In genomic region chr5:37243169-37243886, GRCm38 (mm10) we compare ENCODE assay signal across 8 mouse cellular contexts. TPM values are rescaled to one million over a fixed set of nuclear protein-coding genes. Genes with fewer than 3 reads are reported as not detected.
DNase-seq lines count a peak whose midpoint lies in the region; ATAC-seq and TF ChIP-seq lines count a peak whose summit lies in the region.

No protein-coding gene starts in this region.

- TF ChIP-seq POLR2A in MEL (IDR thresholded peaks at IDR 0.05; ENCODE audit: control insufficient read depth in 1 of 2, insufficient read depth in 1 of 2, low read depth in 1 of 2, low read length in 2 of 2, poor library complexity in 1 of 2): no peak

- 2% methylated on average over 19 of the region's 19 CpGs for WGBS in intestine, embryonic 14.5 days
- 2% methylated on average over 19 of the region's 19 CpGs for WGBS in intestine, embryonic 16.5 days
- 6% methylated on average over 19 of the region's 19 CpGs for WGBS in large intestine, adult 2 months

- peaks cover 79% of the 10 kb centered on the region for H3K27me3 ChIP-seq in intestine, embryonic 14.5 days (replicated peaks; ENCODE audit: control insufficient read depth, insufficient read depth, low read length)
- peaks cover 80% of the 10 kb centered on the region for H3K27me3 ChIP-seq in intestine, embryonic 16.5 days (replicated peaks; ENCODE audit: control insufficient read depth, insufficient read depth, low read length)
- no peaks in the 10 kb centered on the region for H3K27me3 ChIP-seq in MEL (ENCODE audit: control insufficient read depth in 1 of 2, insufficient read depth in 2 of 2, low read length in 2 of 2)

- H3K27ac ChIP-seq in intestine, embryonic 14.5 days (ENCODE audit: low read depth): no peak overlapping the region
- no peak overlapping the region for H3K27ac ChIP-seq in intestine, embryonic 16.5 days (ENCODE audit: low read length)
- H3K27ac ChIP-seq in MEL (ENCODE audit: control insufficient read depth, low read depth, low read length): no peak overlapping the region

- TF ChIP-seq CTCF in MEL (IDR thresholded peaks at IDR 0.05 in 2 of 3, conservative IDR thresholded peaks at IDR 0.05 in 1 of 3; ENCODE audit: control insufficient read depth in 1 of 3, insufficient read depth in 1 of 3, low read depth in 2 of 3, low read length in 3 of 3, poor library complexity in 1 of 3, severe bottlenecking in 1 of 3): no peak

- H3K79me2 ChIP-seq in MEL (ENCODE audit: control insufficient read depth, insufficient read depth, low read length, poor library complexity): no peaks in the 10 kb centered on the region

- H3K4me3 ChIP-seq in intestine, embryonic 14.5 days (ENCODE audit: low read depth, low read length): no peak overlapping the region
- H3K4me3 ChIP-seq in intestine, embryonic 16.5 days (ENCODE audit: low read length): no peak overlapping the region; the same call in 1 of the 2 replicates
- H3K4me3 ChIP-seq in MEL (ENCODE audit: control insufficient read depth in 1 of 2, insufficient read depth in 1 of 2, low read depth in 2 of 2, low read length in 2 of 2): no peak overlapping the region

- peak; percentile 93 for DNase-seq in intestine, embryonic 14.5 days (ENCODE audit: low spot score)
- peak; percentile 25 for DNase-seq in MEL (ENCODE audit: low read depth, low spot score)
- peak; percentile 66 for DNase-seq in cerebellum, adult 9-10 months
- peak; percentile 4 for DNase-seq in large intestine, adult 2 months (ENCODE audit: low read depth, low spot score)
- peak; percentile 43 for DNase-seq in naive thymus-derived CD4-positive, alpha-beta T cell, adult 2 months (ENCODE audit: low read depth)
- DNase-seq in urinary bladder, postnatal 25 days (ENCODE audit: low spot score): peak; percentile 62

- no peak overlapping the region for H3K9ac ChIP-seq in intestine, embryonic 14.5 days (ENCODE audit: low read length)
- no peak overlapping the region for H3K9ac ChIP-seq in intestine, embryonic 16.5 days (ENCODE audit: low read depth, low read length)
- H3K9ac ChIP-seq in MEL (ENCODE audit: control insufficient read depth, low read depth, low read length, poor library complexity, severe bottlenecking): no peak overlapping the region

- ATAC-seq in intestine, embryonic 14.5 days (replicated peaks; ENCODE audit: low FRiP score, low TSS enrichment, low read depth): no peak
- no peak for ATAC-seq in intestine, embryonic 16.5 days
- peak; percentile 67 for ATAC-seq in granulocyte monocyte progenitor cell, adult 5-6 weeks (replicated peaks; ENCODE audit: poor library complexity, severe bottlenecking)

- peaks cover 9% of the 10 kb centered on the region for H3K4me1 ChIP-seq in intestine, embryonic 14.5 days (replicated peaks; ENCODE audit: control insufficient read depth, insufficient read depth, low read length)
- peaks cover 13% of the 10 kb centered on the region for H3K4me1 ChIP-seq in intestine, embryonic 16.5 days (ENCODE audit: control insufficient read depth, insufficient read depth, low read length)
- H3K4me1 ChIP-seq in MEL (ENCODE audit: control insufficient read depth in 1 of 2, insufficient read depth in 2 of 2, low read length in 2 of 2): no peaks in the 10 kb centered on the region

- no peaks in the 10 kb centered on the region for H3K36me3 ChIP-seq in intestine, embryonic 14.5 days (ENCODE audit: control insufficient read depth, insufficient read depth, low read length)
- no peaks in the 10 kb centered on the region for H3K36me3 ChIP-seq in intestine, embryonic 16.5 days (ENCODE audit: control insufficient read depth, insufficient read depth, low read length)
- no peaks in the 10 kb centered on the region for H3K36me3 ChIP-seq in MEL (ENCODE audit: control insufficient read depth in 1 of 2, insufficient read depth in 2 of 2, low read length in 2 of 2)

- H3K9me3 ChIP-seq in intestine, embryonic 14.5 days (ENCODE audit: control insufficient read depth, low read length): no peaks in the 10 kb centered on the region
- H3K9me3 ChIP-seq in intestine, embryonic 16.5 days (ENCODE audit: control insufficient read depth, low read length): no peaks in the 10 kb centered on the region
- no peaks in the 10 kb centered on the region for H3K9me3 ChIP-seq in MEL (replicated peaks; ENCODE audit: insufficient read depth, low read length)

- no peak for TF ChIP-seq EP300 in MEL (IDR thresholded peaks at IDR 0.05; ENCODE audit: low read depth in 1 of 2, low read length in 2 of 2)

- H3K4me2 ChIP-seq in intestine, embryonic 14.5 days (ENCODE audit: low read length): no peak overlapping the region
- no peak overlapping the region for H3K4me2 ChIP-seq in intestine, embryonic 16.5 days (ENCODE audit: low read depth, low read length)

- TF ChIP-seq RAD21 in MEL (IDR thresholded peaks at IDR 0.05; ENCODE audit: low read depth, low read length): no peak

TF ChIP-seq in MEL, 35 proteins besides CTCF, POLR2A, EP300 and RAD21:
- TF ChIP-seq POLR2AphosphoS5 (IDR thresholded peaks at IDR 0.05; ENCODE audit: borderline replicate concordance, low read depth, low read length) (no peak), ELF1 (IDR thresholded peaks at IDR 0.05; ENCODE audit: low read depth, low read length) (no peak), MAX (IDR thresholded peaks at IDR 0.05; ENCODE audit: low read length) (no peak), NELFE (IDR thresholded peaks at IDR 0.05; ENCODE audit: low read depth, low read length) (no peak), SIN3A (IDR thresholded peaks at IDR 0.05; ENCODE audit: low read length) (no peak), SMC3 (IDR thresholded peaks at IDR 0.05; ENCODE audit: low read depth, low read length) (no peak), ZNF384 (IDR thresholded peaks at IDR 0.05; ENCODE audit: low read depth, low read length) (no peak), CHD1 (IDR thresholded peaks at IDR 0.05; ENCODE audit: low read depth, low read length) (no peak), MYB (IDR thresholded peaks at IDR 0.05; ENCODE audit: low read depth, low read length) (no peak), HCFC1 (IDR thresholded peaks at IDR 0.05; ENCODE audit: low read depth, low read length) (no peak), NRF1 (IDR thresholded peaks at IDR 0.05; ENCODE audit: insufficient read depth, low read depth, low read length, poor library complexity, severe bottlenecking) (no peak), MXI1 (IDR thresholded peaks at IDR 0.05; ENCODE audit: low read depth, low read length) (no peak), MAFK (IDR thresholded peaks at IDR 0.05; ENCODE audit: borderline replicate concordance, low read depth, low read length) (no peak)

RNA-seq across cellular contexts. Expression of gene Crmp1, which starts 1.6 kb away (rescaled TPM):
- polyA plus RNA-seq in intestine, embryonic 14.5 days (2014; fragmentation: Nextera tagmentation; extraction: Ambion mirVana): 46.4 and 49.8 TPM in 2 replicates
- 25.2 and 26.0 TPM in 2 replicates for polyA plus RNA-seq in intestine, embryonic 16.5 days (2015; fragmentation: Nextera tagmentation; extraction: Ambion mirVana)
- not detected in 2 replicates for total RNA-seq in MEL (2012; rRNA removed)
- polyA plus RNA-seq in MEL (2012; ENCODE audit: insufficient read depth in 1 of 2, insufficient read length in 2 of 2, low read depth in 1 of 2, low replicate concordance in 2 of 2, missing spikeins in 1 of 2): not detected
- total RNA-seq in granulocyte monocyte progenitor cell, adult 5-6 weeks (2014; fragmentation: Nextera tagmentation): not detected in 2 replicates
- total RNA-seq in granulocyte monocyte progenitor cell, adult 5-6 weeks (2017): not detected in 2 replicates
- polyA plus RNA-seq in large intestine, adult 2 months (2012; rRNA removed): 1.5 and 1.7 TPM in 2 replicates

Comparison
In these comparisons a context has a peak if more than half of its experiments do, and no peak if none do; other contexts are left out.
1. DNase-seq: peak in every context shown above with its lines; median percentile 93 in intestine, embryonic 14.5 days; 66 in cerebellum, adult 9-10 months; 62 in urinary bladder, postnatal 25 days; 43 in naive thymus-derived CD4-positive, alpha-beta T cell, adult 2 months; 25 in MEL; 4 in large intestine, adult 2 months.